Mouse (Mus musculus): Measurements from ENCODE around the gene Disp1. TPM values are rescaled to one million over a fixed set of nuclear protein-coding genes. Genes with fewer than 3 reads are reported as not detected.

Gene Disp1
- polyA plus RNA-seq, 1 experiment from 2014 or later: 10.3 TPM

DNA sequence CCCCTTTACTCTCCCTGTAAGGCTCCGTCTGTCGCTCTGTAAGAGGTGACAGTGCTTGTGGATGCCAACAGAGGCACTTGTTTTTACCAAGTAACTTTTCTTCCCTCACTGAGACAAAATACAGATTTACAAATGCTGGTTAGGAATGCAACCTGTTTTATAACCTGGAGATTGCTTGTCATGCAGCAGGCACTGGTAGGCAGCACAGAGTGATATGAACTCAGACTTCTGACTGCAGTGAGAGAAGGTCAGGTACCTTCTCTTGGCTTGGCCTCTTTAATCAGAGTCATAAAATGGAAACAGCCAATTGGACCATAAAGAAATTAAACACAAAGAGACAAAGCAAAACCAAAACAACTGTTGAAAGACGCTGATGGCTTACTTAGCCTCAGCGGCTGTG, 83.2 kb downstream of the Disp1 start:
- H3K27ac ChIP-seq: no peak overlapping the region
- no peaks in the 10 kb centered on the region for H3K9me3 ChIP-seq
- no peak for DNase-seq (ENCODE audit: extremely low spot score, low spot score)
- peaks cover 2% of the 10 kb centered on the region; the same call in 1 of the 2 replicates for H3K27me3 ChIP-seq (ENCODE audit: poor library complexity, severe bottlenecking)
- 58% methylated on average over 4 of the region's 4 CpGs for WGBS
- H3K4me1 ChIP-seq: peaks cover 44% of the 10 kb centered on the region
- H3K4me3 ChIP-seq: no peak overlapping the region
- H3K36me3 ChIP-seq (replicated peaks): peaks cover 3% of the 10 kb centered on the region

DNA sequence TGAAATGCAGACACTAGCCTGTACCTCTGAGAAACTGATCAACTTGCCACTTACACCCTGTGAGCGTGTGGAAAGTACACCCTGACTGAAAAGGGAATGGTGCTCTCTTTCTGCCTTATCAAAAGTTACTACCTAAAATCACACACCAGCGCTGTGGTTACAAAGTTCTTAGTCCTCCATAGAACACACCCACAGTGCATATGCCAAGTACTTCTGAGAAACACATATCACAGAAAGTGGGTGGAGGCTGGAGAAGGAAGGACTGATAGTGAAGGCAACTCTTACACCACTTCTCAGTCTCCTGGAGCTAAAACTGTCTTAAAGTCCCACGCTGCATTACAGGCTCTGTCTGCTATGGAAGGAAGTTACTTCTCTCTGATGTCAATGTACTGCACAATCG, 86.9 kb downstream of the Disp1 start:
- Histone ChIP-seq H3K36me3 (replicated peaks) (peaks cover 3% of the 10 kb centered on the region), H3K9me3 (no peaks in the 10 kb centered on the region), H3K27me3 (ENCODE audit: poor library complexity, severe bottlenecking) (no peaks in the 10 kb centered on the region), H3K4me3 (no peak overlapping the region), H3K27ac (no peak overlapping the region), H3K4me1 (peaks cover 16% of the 10 kb centered on the region)
- no peak for DNase-seq (ENCODE audit: extremely low spot score, low spot score)
- WGBS: 95% methylated on average over 4 of the region's 4 CpGs

DNA sequence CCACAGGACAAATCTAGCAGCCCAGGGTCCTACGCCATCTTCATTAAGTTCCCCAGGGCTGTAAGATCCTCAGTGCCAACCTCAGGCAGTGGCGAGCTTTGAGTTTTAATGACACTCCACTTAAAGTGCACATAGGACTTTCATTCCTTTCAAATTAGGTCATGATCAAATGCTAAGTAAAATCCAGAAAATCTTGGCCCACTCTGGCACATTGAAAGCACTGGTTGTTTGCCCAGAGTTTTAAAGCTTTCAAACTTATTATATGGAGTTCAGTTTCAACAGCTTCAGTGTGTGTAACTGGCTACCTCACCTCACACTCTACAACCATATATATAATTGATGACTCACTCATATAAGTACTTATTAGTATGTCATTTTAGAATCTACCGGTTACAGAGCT, 87.9 kb downstream of the Disp1 start:
- 88% methylated on average over 3 of the region's 3 CpGs for WGBS
- Histone ChIP-seq H3K4me3 (no peak overlapping the region), H3K9me3 (no peaks in the 10 kb centered on the region), H3K27me3 (ENCODE audit: poor library complexity, severe bottlenecking) (no peaks in the 10 kb centered on the region), H3K27ac (no peak overlapping the region), H3K36me3 (replicated peaks) (peaks cover 3% of the 10 kb centered on the region), H3K4me1 (peaks cover 11% of the 10 kb centered on the region)
- DNase-seq (ENCODE audit: extremely low spot score, low spot score): no peak

DNA sequence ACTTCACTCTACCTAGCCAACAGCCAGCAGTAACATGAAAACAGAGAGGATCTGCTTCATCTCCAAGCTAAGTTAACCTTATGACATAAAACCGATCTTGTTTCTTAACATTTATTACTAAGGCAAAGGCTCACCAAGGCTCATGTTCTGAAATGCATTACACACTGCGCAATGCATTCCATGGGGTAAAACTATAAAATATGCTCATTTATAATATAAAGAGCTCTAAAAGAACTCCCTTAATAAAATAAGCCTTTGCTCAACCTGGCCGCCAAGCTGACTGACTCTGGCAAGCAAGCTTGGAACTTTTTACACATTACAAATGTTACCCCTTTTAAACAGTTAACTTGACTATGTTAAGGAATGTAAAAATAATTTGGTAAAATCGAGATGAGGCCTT, 94.1 kb downstream of the Disp1 start:
- Histone ChIP-seq H3K4me3 (no peak overlapping the region), H3K27ac (no peak overlapping the region), H3K9me3 (no peaks in the 10 kb centered on the region), H3K36me3 (replicated peaks) (no peaks in the 10 kb centered on the region), H3K27me3 (ENCODE audit: poor library complexity, severe bottlenecking) (no peaks in the 10 kb centered on the region), H3K4me1 (peaks cover 12% of the 10 kb centered on the region)
- 89% methylated on average over 4 of the region's 4 CpGs for WGBS
- DNase-seq (ENCODE audit: extremely low spot score, low spot score): no peak

DNA sequence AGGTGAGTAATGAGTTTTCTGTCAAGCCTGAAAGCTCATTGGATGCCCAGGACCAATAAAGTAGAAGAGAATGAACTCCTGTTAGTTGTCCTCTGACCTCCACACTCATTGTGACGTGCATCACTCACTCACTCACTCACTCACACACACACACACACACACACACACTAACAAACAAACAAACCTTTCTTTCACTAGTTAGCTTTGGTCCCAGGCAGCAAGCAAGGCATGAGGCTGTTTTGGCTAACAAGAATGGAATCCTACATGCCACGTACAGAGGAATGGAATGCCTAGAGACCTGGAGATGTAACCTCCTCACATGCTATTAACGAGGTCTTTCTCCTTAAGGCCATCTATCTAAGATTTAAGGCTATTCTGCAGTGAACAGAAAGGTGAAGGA, 97.6 kb downstream of the Disp1 start:
- 46% methylated on average over 3 of the region's 3 CpGs for WGBS
- no peak overlapping the region for H3K4me3 ChIP-seq
- H3K4me1 ChIP-seq: peaks cover 12% of the 10 kb centered on the region
- no peaks in the 10 kb centered on the region for H3K9me3 ChIP-seq
- no peak overlapping the region for H3K27ac ChIP-seq
- H3K36me3 ChIP-seq (replicated peaks): no peaks in the 10 kb centered on the region
- DNase-seq (ENCODE audit: extremely low spot score, low spot score): no peak
- no peaks in the 10 kb centered on the region for H3K27me3 ChIP-seq (ENCODE audit: poor library complexity, severe bottlenecking)

DNA sequence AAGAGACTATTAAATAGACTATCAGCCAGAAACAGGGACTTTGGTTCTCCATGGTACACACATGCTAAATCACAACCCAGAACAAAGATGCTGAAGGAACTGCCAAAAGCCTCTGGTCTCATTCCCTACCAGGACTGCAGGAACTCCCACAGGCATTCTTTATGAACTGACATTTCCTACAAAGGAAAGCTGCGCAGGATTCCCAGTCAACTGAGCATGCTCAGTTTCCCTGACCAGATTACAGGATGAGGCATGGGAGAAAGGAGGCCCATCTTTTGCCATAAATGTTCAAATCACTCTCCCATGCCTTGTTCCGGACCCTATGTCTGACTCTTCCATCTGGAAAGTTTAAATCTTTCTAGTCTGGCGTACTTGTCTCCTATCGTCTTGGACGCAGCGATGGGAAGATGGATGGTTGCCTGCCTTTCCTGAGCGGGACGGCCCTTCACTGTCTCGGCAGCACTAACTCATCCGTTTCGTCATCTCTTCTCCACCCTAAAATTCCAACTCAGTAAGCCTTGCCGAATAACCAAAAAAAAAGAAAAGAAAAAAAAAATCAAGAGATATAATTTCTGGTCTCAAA, 100.9 kb downstream of the Disp1 start:
- Histone ChIP-seq H3K27ac (no peak overlapping the region), H3K36me3 (replicated peaks) (no peaks in the 10 kb centered on the region), H3K4me1 (peaks cover 23% of the 10 kb centered on the region), H3K27me3 (ENCODE audit: poor library complexity, severe bottlenecking) (no peaks in the 10 kb centered on the region), H3K4me3 (no peak overlapping the region), H3K9me3 (no peaks in the 10 kb centered on the region)
- no peak for DNase-seq (ENCODE audit: extremely low spot score, low spot score)
- WGBS: 96% methylated on average over 12 of the region's 12 CpGs

DNA sequence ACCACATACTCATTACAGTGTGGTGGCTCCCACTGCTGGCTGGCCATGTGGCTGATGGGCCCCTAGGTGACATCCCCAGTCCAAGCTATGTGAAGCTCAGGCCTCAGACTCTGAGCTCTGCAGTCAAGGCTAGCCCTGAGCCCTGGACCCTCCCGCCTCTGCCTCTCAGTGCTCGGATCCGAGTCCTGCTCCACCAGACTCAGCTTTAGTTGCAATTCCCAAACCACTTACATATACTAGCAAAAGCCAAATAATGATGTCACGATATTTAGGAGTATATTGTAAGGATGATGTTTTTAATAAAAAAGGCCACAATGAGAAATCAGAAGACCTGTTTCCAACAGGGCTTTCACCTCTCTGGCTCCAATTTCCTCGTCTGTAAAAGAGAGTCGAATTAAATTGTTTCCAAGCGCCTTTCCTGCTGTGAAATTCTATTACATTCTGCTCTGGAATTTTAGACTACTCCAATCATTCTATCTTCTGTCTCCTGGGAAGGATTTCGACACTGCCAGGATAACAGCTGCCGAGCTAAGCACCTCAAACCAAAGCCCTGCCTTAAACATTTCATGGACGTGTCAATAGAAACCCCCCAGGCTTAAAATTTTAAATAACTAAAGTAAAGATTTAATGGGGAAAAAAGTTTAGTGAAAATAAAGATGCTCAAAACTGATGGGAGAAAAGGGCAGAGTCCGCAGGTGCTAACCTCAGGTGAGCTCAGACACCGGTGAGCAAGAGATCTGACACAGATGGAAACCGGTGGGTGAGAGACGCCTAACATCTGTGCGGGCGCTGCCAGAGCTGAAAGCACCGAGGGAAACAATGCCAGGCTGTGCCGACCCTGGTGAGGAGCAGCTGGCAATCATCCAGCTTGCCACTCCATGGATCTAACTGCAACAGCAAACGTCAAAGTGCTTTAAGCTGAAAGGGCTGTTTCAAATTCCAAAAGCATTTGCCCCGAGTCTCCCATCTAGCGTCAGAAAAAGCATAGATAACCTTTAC, 103.2 kb downstream of the Disp1 start:
- Histone ChIP-seq H3K4me1 (peaks cover 25% of the 10 kb centered on the region), H3K27me3 (ENCODE audit: poor library complexity, severe bottlenecking) (no peaks in the 10 kb centered on the region), H3K27ac (peak overlapping the region; percentile 67; the same call in 1 of the 2 replicates), H3K36me3 (replicated peaks) (no peaks in the 10 kb centered on the region), H3K4me3 (no peak overlapping the region), H3K9me3 (no peaks in the 10 kb centered on the region)
- DNase-seq (ENCODE audit: extremely low spot score, low spot score): no peak
- 80% methylated on average over 21 of the region's 21 CpGs for WGBS

DNA sequence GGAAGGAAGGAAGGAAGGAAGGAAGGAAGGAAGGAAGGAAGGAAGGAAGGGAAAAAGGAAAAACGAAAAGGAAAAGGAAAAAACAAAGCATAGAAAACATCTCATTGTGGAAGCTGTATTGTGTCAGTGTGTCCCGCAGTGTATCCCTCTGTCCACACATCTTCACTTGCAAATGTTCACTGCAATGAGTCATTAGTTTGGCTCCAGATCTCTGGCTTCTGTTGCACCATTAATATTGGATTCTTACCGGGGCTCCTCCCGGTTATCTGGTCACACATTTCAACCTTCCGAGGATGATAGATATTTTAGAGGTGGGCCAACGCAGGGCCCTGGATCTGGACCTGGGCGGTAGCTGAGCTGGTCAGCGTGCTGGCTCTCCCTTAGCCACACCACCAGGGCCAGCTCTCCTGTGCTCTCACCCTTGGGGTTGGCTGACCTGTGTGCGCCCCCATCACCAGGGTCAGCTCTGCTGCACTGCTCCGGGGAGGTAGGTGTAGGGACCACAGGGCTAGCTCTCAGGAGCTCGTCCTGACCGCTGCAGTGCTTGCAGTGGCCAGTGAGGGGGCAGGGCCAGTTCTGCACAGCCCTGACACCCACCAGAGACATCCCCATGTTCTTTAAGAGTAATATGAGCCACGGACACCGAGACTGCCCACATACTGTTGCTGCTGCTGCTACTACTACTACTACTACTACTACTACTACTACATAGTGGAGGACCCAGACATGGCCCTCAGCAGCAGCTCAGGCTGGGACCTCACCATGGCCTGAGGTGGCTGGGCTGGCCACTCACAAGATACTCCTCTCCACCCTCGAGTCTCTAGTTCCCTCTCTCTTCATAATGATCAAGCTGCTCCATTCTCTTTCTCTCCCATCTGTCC, 104.1 kb downstream of the Disp1 start:
- DNase-seq (ENCODE audit: extremely low spot score, low spot score): no peak
- WGBS: 84% methylated on average over 15 of the region's 15 CpGs
- peak overlapping the region; percentile 67 for H3K27ac ChIP-seq
- no peak overlapping the region for H3K4me3 ChIP-seq
- H3K9me3 ChIP-seq: no peaks in the 10 kb centered on the region
- peaks cover 25% of the 10 kb centered on the region for H3K4me1 ChIP-seq
- H3K27me3 ChIP-seq (ENCODE audit: poor library complexity, severe bottlenecking): no peaks in the 10 kb centered on the region
- no peaks in the 10 kb centered on the region for H3K36me3 ChIP-seq (replicated peaks)

DNA sequence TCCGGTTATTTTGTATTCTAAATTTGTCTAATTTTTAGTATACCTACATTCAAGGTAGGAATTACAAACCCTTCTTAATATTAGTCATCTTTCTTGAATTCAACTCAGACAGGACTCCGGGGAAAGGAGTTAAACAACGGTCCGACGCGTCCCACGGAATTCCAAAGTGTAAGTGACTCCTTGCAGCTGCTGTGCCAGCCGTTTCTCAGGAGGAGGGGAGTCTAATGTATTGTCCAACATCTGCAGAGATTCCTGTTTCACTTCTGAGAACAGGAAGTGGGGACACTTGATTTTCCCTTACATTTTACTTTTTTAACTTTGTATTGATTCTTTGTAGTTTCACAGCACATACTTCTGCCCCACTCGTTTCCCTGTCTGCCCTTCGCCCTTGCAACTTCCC, 104.9 kb downstream of the Disp1 start:
- Histone ChIP-seq H3K36me3 (replicated peaks) (no peaks in the 10 kb centered on the region), H3K4me1 (peaks cover 25% of the 10 kb centered on the region), H3K4me3 (no peak overlapping the region), H3K27me3 (ENCODE audit: poor library complexity, severe bottlenecking) (no peaks in the 10 kb centered on the region), H3K9me3 (no peaks in the 10 kb centered on the region), H3K27ac (no peak overlapping the region)
- WGBS: 75% methylated on average over 10 of the region's 10 CpGs
- no peak for DNase-seq (ENCODE audit: extremely low spot score, low spot score)

DNA sequence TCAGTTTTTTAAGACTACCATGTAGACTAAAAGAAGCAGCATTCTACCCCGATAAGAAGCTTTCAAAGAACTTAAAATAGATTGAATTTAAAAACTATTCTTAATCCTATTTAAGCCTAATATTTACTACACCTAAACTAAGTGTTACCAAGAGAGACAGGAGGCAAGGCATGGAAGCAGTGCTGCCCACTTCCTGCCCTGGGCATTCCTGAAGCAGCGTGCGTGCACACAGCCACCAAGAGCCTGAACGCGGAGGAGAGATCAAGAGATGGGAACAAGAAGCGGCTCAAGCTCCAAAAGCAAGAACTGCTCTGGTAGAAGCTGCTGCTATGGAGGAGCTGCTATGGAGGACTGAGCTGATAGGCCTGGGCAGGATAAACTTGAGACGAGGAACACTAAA, 106.2 kb downstream of the Disp1 start:
- Histone ChIP-seq H3K27me3 (ENCODE audit: poor library complexity, severe bottlenecking) (no peaks in the 10 kb centered on the region), H3K27ac (no peak overlapping the region), H3K4me1 (peaks cover 25% of the 10 kb centered on the region), H3K4me3 (no peak overlapping the region), H3K9me3 (no peaks in the 10 kb centered on the region), H3K36me3 (replicated peaks) (no peaks in the 10 kb centered on the region)
- DNase-seq (ENCODE audit: extremely low spot score, low spot score): no peak
- 92% methylated on average over 7 of the region's 7 CpGs for WGBS

DNA sequence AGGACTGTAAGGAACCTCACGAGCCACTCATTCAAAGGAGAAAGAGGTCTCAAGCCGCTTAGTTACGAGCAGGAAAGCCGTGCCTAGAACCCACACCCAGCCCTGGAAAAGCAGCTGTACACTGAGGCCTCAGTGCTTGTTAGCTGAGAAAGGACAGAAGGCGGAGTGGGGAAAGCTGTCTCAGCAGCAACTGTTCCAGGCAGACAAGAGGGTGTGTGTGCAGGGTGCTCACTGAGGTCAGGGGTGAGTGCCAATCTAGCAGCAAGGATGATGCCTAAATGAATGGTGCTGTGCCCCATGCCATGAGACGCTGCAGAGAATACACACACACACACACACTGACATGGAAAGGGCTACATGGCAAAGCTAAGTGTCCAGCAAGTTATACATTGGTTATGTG, 106.8 kb downstream of the Disp1 start:
- Histone ChIP-seq H3K36me3 (replicated peaks) (no peaks in the 10 kb centered on the region), H3K4me3 (no peak overlapping the region), H3K27me3 (ENCODE audit: poor library complexity, severe bottlenecking) (no peaks in the 10 kb centered on the region), H3K9me3 (no peaks in the 10 kb centered on the region), H3K4me1 (peaks cover 25% of the 10 kb centered on the region), H3K27ac (no peak overlapping the region)
- 81% methylated on average over 6 of the region's 6 CpGs for WGBS
- DNase-seq (ENCODE audit: extremely low spot score, low spot score): no peak

DNA sequence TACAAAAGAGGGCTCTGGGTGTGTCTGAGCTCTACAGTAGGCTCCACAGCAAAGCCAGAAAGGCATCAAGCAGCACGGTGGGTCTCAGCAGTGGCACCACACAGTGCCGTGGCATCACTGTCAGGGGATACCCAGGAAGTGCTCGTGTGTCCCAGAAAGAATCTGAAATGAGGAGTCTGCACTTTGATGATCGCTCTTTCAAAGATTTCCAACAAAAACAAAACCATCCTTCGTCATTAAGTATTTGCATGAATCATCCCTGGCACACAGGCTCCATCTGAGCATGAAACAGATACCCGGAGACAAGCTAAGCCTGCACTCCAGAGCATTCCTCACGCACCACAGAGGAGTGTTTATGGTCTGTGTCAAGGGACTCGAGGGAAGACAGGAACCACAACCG, 107.8 kb downstream of the Disp1 start:
- DNase-seq (ENCODE audit: extremely low spot score, low spot score): no peak
- Histone ChIP-seq H3K27ac (no peak overlapping the region), H3K9me3 (no peaks in the 10 kb centered on the region), H3K27me3 (ENCODE audit: poor library complexity, severe bottlenecking) (no peaks in the 10 kb centered on the region), H3K36me3 (replicated peaks) (no peaks in the 10 kb centered on the region), H3K4me3 (no peak overlapping the region), H3K4me1 (peaks cover 27% of the 10 kb centered on the region)
- 90% methylated on average over 9 of the region's 9 CpGs for WGBS
